Mouse (Mus musculus) stomach, embryonic 14.5 days (tissue): ENCODE measurements around the gene Tenm4. TPM values are rescaled to one million over a fixed set of nuclear protein-coding genes. Genes with fewer than 3 reads are reported as not detected.

ENCODE experiments used
- ATAC-seq: fragments of 200-750 bp; cut with Nextera tagmentation; 2 replicates; pipeline ENCODE4 v1.8.0; 2017; ENCODE audit warnings: low read depth, moderate TSS enrichment; ENCODE audit not compliant: insufficient number of reproducible peaks, insufficient read depth, low FRiP score
- H3K27ac ChIP-seq: fragments of 300-500 bp; sonication (generic); 2 replicates; pipeline ENCODE4 v1.5.1; 2014; ENCODE audit warnings: mild to moderate bottlenecking, low read length, moderate library complexity, mixed read lengths
- H3K27me3 ChIP-seq: fragments of 300-500 bp; sonication (generic); 2 replicates; pipeline ENCODE4 v1.6.1; 2014; ENCODE audit warnings: low read length, control low read depth, mixed read lengths; ENCODE audit not compliant: control insufficient read depth, insufficient read depth
- H3K36me3 ChIP-seq: fragments of 300-500 bp; sonication (generic); 2 replicates; pipeline ENCODE4 v1.6.1; 2014; ENCODE audit warnings: mild to moderate bottlenecking, control low read depth, low read length, moderate library complexity, mixed read lengths; ENCODE audit not compliant: control insufficient read depth, insufficient read depth
- H3K4me1 ChIP-seq: fragments of 300-500 bp; sonication (generic); 2 replicates; pipeline ENCODE4 v1.6.1; 2014; ENCODE audit warnings: low read length, control low read depth, mixed read lengths; ENCODE audit not compliant: control insufficient read depth, insufficient read depth
- H3K4me2 ChIP-seq: fragments of 300-500 bp; sonication (generic); replicated peaks from 2 replicates; pipeline ENCODE4 v1.6.1; 2014; ENCODE audit warnings: low read depth, low read length, control low read depth
- H3K4me3 ChIP-seq: fragments of 300-500 bp; sonication (generic); 2 replicates; pipeline ENCODE4 v1.5.1; 2014; ENCODE audit warnings: low read depth, low read length, control low read depth
- H3K9ac ChIP-seq: fragments of 300-500 bp; sonication (generic); replicated peaks from 2 replicates; pipeline ENCODE4 v1.6.1; 2014; ENCODE audit warnings: low read depth, mild to moderate bottlenecking, control low read depth, low read length, moderate library complexity, mixed read lengths
- H3K9me3 ChIP-seq: fragments of 300-500 bp; sonication (generic); 2 replicates; pipeline ENCODE4 v1.6.1; 2016; ENCODE audit warnings: low read depth, low read length, control low read depth; ENCODE audit not compliant: control insufficient read depth
- WGBS: fragments of 180-500 bp; shearing (Covaris S2); extraction: QIAGEN DNeasy Blood & Tissue Kit; methylation state at CpG from one replicate; pipeline ENCODE4 v1.1.7; 2014; 5-methylcytosine and 5-hydroxymethylcytosine counted together
- polyA plus RNA-seq: library from polyadenylated mRNA; unstranded; fragments of >200 nt; fragmentation: Nextera tagmentation; extraction: Ambion mirVana; gene quantifications from 2 replicates; pipeline ENCODE4 v1.2.1, GENCODE M21; 2014

Gene Tenm4
- polyA plus RNA-seq, 1 experiment from 2014 or later = 28.8 TPM

DNA sequence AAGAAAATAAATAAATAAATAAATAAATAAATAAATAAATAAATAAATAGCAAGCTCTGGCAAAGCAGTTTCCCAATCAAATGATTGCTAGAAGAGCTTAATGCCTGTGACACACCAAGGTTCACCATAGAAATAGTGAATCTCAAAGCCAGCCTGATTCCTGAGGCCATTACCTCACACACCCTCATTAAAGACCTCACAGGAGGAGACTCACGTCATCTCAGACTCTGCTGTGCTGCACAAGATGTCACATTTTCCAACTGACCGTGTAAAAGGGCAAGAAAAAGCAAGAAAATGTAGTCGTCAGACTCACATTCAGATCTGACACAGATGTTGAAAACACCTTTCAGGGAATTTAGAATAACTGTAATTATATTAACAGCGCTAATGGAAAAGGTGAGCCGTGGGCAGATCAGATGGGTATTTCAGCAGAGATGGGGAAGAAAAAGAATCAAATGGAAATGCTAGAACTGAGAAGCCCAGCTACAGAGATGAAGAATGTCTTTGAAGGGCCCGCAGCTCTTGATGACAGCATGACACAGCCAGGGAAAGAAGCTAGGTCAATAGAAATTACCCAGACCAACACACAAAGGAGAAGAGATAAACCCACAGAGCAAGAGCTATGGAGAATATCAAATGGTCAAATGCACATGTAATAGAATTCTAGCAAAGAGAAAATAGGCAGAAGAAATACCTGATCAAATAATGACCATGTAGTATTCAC is 709.3 kb downstream of the Tenm4 start:
- no peak for ATAC-seq

DNA sequence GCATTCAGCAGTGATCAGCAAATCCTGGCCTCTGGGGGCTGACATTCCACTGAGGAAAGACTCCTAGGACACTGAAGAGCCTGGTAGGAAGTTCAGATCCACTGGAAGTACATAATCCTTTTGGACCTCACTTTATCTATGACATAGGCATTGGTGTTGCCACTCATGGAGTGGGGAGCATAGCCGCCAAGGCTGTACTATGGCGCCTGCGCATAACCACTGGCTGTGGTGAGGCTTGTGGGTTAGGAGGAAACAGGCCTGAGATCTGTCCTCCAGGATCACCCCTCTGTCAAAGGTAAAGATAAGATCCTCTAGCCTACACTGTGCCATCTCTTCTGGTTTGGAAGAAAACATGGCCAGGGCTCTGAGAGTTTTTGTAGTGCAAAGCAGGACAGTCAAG is 712.3 kb downstream of the Tenm4 start:
- no peak for ATAC-seq
- H3K9ac ChIP-seq = no peak overlapping the region
- peaks cover 2% of the 10 kb centered on the region; the same call in 1 of the 2 replicates for H3K4me1 ChIP-seq
- H3K9me3 ChIP-seq = no peaks in the 10 kb centered on the region
- H3K27me3 ChIP-seq = no peaks in the 10 kb centered on the region
- no peak overlapping the region for H3K4me2 ChIP-seq
- WGBS = 94% methylated on average over 3 of the region's 3 CpGs
- H3K36me3 ChIP-seq = no peaks in the 10 kb centered on the region
- H3K4me3 ChIP-seq = no peak overlapping the region
- no peak overlapping the region for H3K27ac ChIP-seq

More for the DNA sequence above, 709.3 kb downstream of the Tenm4 start:
- 85% methylated on average over 6 of the region's 6 CpGs for WGBS
- Histone ChIP-seq H3K9me3 (no peaks in the 10 kb centered on the region), H3K9ac (no peak overlapping the region), H3K4me1 (peaks cover 2% of the 10 kb centered on the region; the same call in 1 of the 2 replicates), H3K27ac (no peak overlapping the region), H3K27me3 (no peaks in the 10 kb centered on the region), H3K36me3 (no peaks in the 10 kb centered on the region), H3K4me2 (no peak overlapping the region), H3K4me3 (no peak overlapping the region)

DNA sequence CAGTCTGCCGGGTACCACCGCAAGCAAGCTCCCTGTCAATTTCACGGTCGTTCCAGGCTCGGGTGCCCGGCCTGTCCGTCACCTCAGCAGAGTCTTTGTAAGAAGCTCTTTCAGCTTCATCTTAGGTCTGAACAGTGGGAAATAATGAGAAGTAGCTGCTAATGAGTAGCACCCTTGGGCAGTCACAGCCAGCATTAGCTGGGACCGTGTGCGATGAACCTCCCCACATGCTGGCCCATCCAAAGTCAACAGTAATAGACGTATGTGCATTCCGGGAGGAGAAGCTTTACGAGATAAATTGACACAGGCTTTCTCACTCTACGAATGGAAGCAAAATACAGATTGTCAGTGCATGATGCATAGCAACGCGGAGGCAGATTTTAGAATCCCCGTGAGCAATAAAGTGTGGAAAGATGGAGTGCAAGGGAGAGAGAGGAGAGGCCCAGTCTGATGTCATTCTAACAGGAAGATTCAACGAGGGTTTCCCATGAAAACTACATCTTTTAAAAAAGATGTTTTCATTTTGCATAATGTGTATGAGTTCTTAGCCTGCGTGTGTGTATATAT is 716.1 kb downstream of the Tenm4 start:
- H3K27me3 ChIP-seq = no peaks in the 10 kb centered on the region
- WGBS = 86% methylated on average over 18 of the region's 18 CpGs

DNA sequence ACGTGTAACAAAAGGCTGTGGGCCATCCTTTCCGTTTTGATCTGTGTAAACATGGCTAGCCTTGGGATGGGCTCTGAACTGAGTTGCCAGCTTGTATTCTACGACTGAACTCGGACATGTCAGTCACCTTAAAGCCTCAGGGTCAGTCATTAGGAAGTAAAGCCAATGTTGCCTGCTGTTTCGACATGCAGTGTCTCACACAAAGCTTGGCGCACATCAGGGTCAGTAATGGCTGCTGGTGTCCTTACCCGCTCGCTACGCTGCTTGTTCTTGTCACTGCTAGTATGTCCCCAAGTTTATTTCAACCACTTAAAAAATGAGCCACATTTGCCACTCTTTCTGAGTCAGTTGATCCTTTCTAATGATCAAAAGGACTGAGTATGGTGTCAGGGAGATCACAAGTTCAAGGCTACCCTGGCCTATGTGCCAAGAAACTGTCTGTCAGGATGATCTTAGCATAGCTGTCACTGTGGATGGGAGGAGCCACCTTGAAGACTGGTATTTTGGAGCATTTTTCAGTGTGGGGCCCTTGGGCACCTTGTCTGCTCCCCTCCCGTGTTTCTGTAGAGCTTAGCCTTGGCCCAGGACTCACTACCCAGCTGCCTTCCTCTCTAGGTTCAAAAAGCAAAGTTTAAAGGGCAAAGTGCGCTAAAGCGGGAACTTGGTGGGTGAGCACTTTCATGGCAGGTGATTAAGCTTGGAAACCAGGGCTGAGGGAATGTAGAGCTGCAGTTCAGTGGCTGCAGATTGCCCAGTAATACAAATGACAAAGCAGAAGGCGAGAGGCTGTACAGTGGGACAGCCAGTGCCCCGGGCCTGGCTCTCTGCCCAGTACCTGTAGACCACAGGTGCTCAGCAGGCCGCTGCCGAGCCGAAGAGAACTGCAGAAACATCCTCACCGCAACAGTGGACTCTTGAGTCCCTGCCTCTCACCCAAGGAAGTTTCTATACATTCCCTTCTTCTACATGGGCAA is 718.3 kb downstream of the Tenm4 start:
- Histone ChIP-seq H3K9ac (no peak overlapping the region), H3K36me3 (no peaks in the 10 kb centered on the region), H3K9me3 (no peaks in the 10 kb centered on the region), H3K4me1 (peaks cover 3% of the 10 kb centered on the region; the same call in 1 of the 2 replicates), H3K4me3 (no peak overlapping the region), H3K4me2 (no peak overlapping the region), H3K27me3 (no peaks in the 10 kb centered on the region), H3K27ac (no peak overlapping the region)
- no peak for ATAC-seq
- 87% methylated on average over 18 of the region's 18 CpGs for WGBS

More for the DNA sequence above, 716.1 kb downstream of the Tenm4 start:
- no peaks in the 10 kb centered on the region for H3K36me3 ChIP-seq
- H3K4me1 ChIP-seq = peaks cover 3% of the 10 kb centered on the region; the same call in 1 of the 2 replicates
- ATAC-seq = no peak
- no peaks in the 10 kb centered on the region for H3K9me3 ChIP-seq
- no peak overlapping the region for H3K27ac ChIP-seq
- no peak overlapping the region for H3K9ac ChIP-seq
- H3K4me3 ChIP-seq = no peak overlapping the region
- H3K4me2 ChIP-seq = no peak overlapping the region

DNA sequence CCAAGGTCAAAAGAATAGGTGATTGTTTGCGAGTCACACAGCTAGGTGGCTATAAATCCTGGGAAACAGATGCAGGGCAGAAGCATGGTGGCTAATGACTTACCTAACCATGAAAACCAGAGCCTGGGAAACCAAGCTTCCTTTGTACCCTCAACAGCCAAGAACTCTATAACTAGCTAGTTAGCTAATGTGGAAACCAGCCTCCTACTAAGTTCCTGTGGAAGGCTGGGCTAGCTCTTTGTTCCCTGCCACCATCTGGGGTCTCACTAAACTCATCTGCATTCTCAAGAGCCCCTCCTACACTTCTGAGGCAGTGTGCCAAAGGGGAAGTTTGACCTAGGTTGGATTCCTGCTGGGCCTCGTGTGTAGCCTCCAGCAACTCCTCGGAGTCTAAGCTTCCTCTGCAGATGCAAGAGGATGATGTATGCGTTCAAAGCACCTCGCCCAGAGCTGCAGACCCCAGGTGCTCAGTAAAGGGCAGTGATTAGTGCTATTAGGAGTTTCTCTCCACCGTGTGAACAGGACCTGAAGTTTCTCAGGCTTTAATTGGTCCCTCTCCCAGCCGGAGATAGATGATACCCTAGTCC is 719.1 kb downstream of the Tenm4 start:
- Histone ChIP-seq H3K36me3 (no peaks in the 10 kb centered on the region), H3K4me1 (peaks cover 3% of the 10 kb centered on the region; the same call in 1 of the 2 replicates), H3K9ac (no peak overlapping the region), H3K4me3 (no peak overlapping the region), H3K27me3 (no peaks in the 10 kb centered on the region), H3K27ac (no peak overlapping the region), H3K9me3 (no peaks in the 10 kb centered on the region), H3K4me2 (no peak overlapping the region)
- no peak for ATAC-seq
- 46% methylated on average over 7 of the region's 7 CpGs for WGBS

DNA sequence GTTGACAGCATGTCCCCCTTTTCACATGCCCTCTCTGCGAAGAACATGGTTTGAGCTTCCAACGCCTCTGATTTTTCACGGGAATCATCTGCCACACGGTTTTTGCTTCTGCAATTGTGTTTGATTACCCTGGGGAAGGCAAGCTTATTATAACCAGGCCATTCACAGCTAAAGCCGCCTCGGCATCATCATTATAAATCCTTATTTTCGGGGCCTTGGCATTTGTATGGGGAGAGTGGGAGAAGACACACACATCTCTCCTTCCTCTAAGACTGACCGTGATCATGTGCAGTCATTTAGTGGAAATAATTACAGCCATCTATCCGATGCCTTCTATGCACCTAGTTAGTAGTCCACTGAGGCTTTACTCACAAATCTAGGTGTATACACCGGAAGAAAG is 719.9 kb downstream of the Tenm4 start:
- Histone ChIP-seq H3K36me3 (peaks cover under 1% of the 10 kb centered on the region; the same call in 1 of the 2 replicates), H3K9ac (no peak overlapping the region), H3K4me3 (no peak overlapping the region), H3K9me3 (no peaks in the 10 kb centered on the region), H3K4me1 (peaks cover 3% of the 10 kb centered on the region; the same call in 1 of the 2 replicates), H3K4me2 (no peak overlapping the region), H3K27me3 (no peaks in the 10 kb centered on the region), H3K27ac (no peak overlapping the region)
- 90% methylated on average over 10 of the region's 10 CpGs for WGBS
- no peak for ATAC-seq

DNA sequence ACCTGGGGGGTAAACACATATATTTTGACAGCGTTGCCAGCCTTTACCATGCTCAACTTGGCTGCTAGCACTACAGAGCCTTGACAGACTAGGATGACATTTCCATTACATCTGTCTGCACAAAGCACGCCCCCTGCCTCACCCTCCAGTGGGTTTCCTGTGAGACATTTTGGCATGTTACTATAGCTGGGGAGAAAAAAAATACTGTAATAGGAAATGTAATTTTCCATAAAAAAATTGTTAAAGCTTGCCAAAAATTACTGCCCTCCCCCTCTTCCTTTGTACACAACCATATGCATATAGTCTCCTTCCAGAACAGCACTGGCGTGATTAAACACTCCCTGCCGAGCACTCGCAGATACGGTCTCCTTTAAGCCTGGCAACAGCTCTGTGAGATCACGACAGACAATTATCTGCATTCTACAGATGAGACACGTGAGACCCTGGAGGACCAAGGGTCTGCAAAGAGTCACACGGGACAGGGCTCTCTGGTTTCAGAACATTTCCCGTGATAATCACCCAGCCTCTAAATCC is 728.1 kb downstream of the Tenm4 start:
- H3K27ac ChIP-seq = peak overlapping the region; percentile 28; the same call in 1 of the 2 replicates
- no peak overlapping the region for H3K4me2 ChIP-seq
- H3K9me3 ChIP-seq = no peaks in the 10 kb centered on the region
- H3K4me1 ChIP-seq = peaks cover 10% of the 10 kb centered on the region; the same call in 1 of the 2 replicates
- 39% methylated on average over 10 of the region's 10 CpGs for WGBS
- ATAC-seq = peak; percentile 66; the same call in 1 of the 2 replicates
- H3K9ac ChIP-seq = no peak overlapping the region
- no peaks in the 10 kb centered on the region for H3K27me3 ChIP-seq
- peaks cover 4% of the 10 kb centered on the region; the same call in 1 of the 2 replicates for H3K36me3 ChIP-seq
- no peak overlapping the region for H3K4me3 ChIP-seq
